Mouse (Mus musculus): Measurements from ENCODE around the gene Catsperd.

Gene Catsperd

GRCm38 (mm10) chr17:56627530-56628277 is at the start of gene Catsperd:
Gene Catsperd (plus strand): TSS chr17:56628143.
- Histone ChIP-seq H3K36me3 (ENCODE audit: insufficient read depth, low read length) (peaks cover 29% of the 10 kb centered on the region), H3K4me1 (replicated peaks; ENCODE audit: low read depth, low read length) (peaks cover 78% of the 10 kb centered on the region), H3K9me3 (ENCODE audit: low read length) (no peaks in the 10 kb centered on the region), H3K27me3 (ENCODE audit: insufficient read depth, low read length) (no peaks in the 10 kb centered on the region), H3K4me3 (replicated peaks; ENCODE audit: low read length) (peak within 1 kb of the TSS; percentile 93)
- TF ChIP-seq POU5F1 (IDR thresholded peaks at IDR 0.05; ENCODE audit: borderline replicate concordance, low read length), result no peak
- no peak for TF ChIP-seq NANOG (IDR thresholded peaks at IDR 0.05; ENCODE audit: borderline replicate concordance, low read length)
- no peak for TF ChIP-seq CTCF (conservative IDR thresholded peaks at IDR 0.05; ENCODE audit: low read length)

GRCm38 (mm10) chr17:56583071-56583470 is 44.9 kb upstream of the Catsperd start:
- no peak for TF ChIP-seq NANOG (IDR thresholded peaks at IDR 0.05; ENCODE audit: borderline replicate concordance, low read length)
- no peak for TF ChIP-seq CTCF (conservative IDR thresholded peaks at IDR 0.05; ENCODE audit: low read length)
- TF ChIP-seq POU5F1 (IDR thresholded peaks at IDR 0.05; ENCODE audit: borderline replicate concordance, low read length), result no peak
- no peaks in the 10 kb centered on the region for H3K27me3 ChIP-seq (ENCODE audit: insufficient read depth, low read length)
- H3K4me3 ChIP-seq (replicated peaks; ENCODE audit: low read length), result peak overlapping the region; percentile 99
- H3K36me3 ChIP-seq (ENCODE audit: insufficient read depth, low read length), result peaks cover 74% of the 10 kb centered on the region
- H3K4me1 ChIP-seq (replicated peaks; ENCODE audit: low read depth, low read length), result peaks cover 72% of the 10 kb centered on the region
- H3K9me3 ChIP-seq (ENCODE audit: low read length), result no peaks in the 10 kb centered on the region

GRCm38 (mm10) chr17:56583611-56584256 is 44.2 kb upstream of the Catsperd start:
- Histone ChIP-seq H3K4me1 (replicated peaks; ENCODE audit: low read depth, low read length) (peaks cover 72% of the 10 kb centered on the region), H3K27me3 (ENCODE audit: insufficient read depth, low read length) (no peaks in the 10 kb centered on the region), H3K9me3 (ENCODE audit: low read length) (no peaks in the 10 kb centered on the region), H3K36me3 (ENCODE audit: insufficient read depth, low read length) (peaks cover 74% of the 10 kb centered on the region), H3K4me3 (replicated peaks; ENCODE audit: low read length) (peak overlapping the region; percentile 99)
- TF ChIP-seq CTCF (conservative IDR thresholded peaks at IDR 0.05; ENCODE audit: low read length) (no peak), NANOG (IDR thresholded peaks at IDR 0.05; ENCODE audit: borderline replicate concordance, low read length) (no peak), POU5F1 (IDR thresholded peaks at IDR 0.05; ENCODE audit: borderline replicate concordance, low read length) (no peak)

- Histone ChIP-seq H3K9me3 (ENCODE audit: low read length) (no peaks in the 10 kb centered on the region), H3K36me3 (ENCODE audit: insufficient read depth, low read length) (peaks cover 74% of the 10 kb centered on the region)
- TF ChIP-seq NANOG (IDR thresholded peaks at IDR 0.05; ENCODE audit: borderline replicate concordance, low read length), result no peak
- TF ChIP-seq CTCF (conservative IDR thresholded peaks at IDR 0.05; ENCODE audit: low read length), result no peak
- no peak for TF ChIP-seq POU5F1 (IDR thresholded peaks at IDR 0.05; ENCODE audit: borderline replicate concordance, low read length)
Measured at GRCm38 (mm10) chr17:56584257-56585130, 43.4 kb upstream of the Catsperd start, which contains the start of the genes Safb2 and Safb. Gene Safb2 (minus strand): TSS chr17:56584585. Gene Safb (plus strand): TSS chr17:56584825.

GRCm38 (mm10) chr17:56585171-56585821 is 42.6 kb upstream of the Catsperd start:
- no peak for TF ChIP-seq POU5F1 (IDR thresholded peaks at IDR 0.05; ENCODE audit: borderline replicate concordance, low read length)
- no peak for TF ChIP-seq CTCF (conservative IDR thresholded peaks at IDR 0.05; ENCODE audit: low read length)
- TF ChIP-seq NANOG (IDR thresholded peaks at IDR 0.05; ENCODE audit: borderline replicate concordance, low read length), result no peak
- Histone ChIP-seq H3K4me1 (replicated peaks; ENCODE audit: low read depth, low read length) (peaks cover 74% of the 10 kb centered on the region), H3K4me3 (replicated peaks; ENCODE audit: low read length) (peak overlapping the region; percentile 96), H3K36me3 (ENCODE audit: insufficient read depth, low read length) (peaks cover 74% of the 10 kb centered on the region), H3K9me3 (ENCODE audit: low read length) (no peaks in the 10 kb centered on the region), H3K27me3 (ENCODE audit: insufficient read depth, low read length) (no peaks in the 10 kb centered on the region)

More at GRCm38 (mm10) chr17:56584257-56585130, 43.4 kb upstream of the Catsperd start, which contains the start of the genes Safb2 and Safb:
- Histone ChIP-seq H3K27me3 (ENCODE audit: insufficient read depth, low read length) (no peaks in the 10 kb centered on the region), H3K4me1 (replicated peaks; ENCODE audit: low read depth, low read length) (peaks cover 75% of the 10 kb centered on the region), H3K4me3 (replicated peaks; ENCODE audit: low read length) (peak within 1 kb of the TSS; percentile 99)

- no peaks in the 10 kb centered on the region for H3K9me3 ChIP-seq (ENCODE audit: low read length)
- H3K4me1 ChIP-seq (replicated peaks; ENCODE audit: low read depth, low read length), result peaks cover 61% of the 10 kb centered on the region
- no peak for TF ChIP-seq POU5F1 (IDR thresholded peaks at IDR 0.05; ENCODE audit: borderline replicate concordance, low read length)
- no peak for TF ChIP-seq NANOG (IDR thresholded peaks at IDR 0.05; ENCODE audit: borderline replicate concordance, low read length)
- TF ChIP-seq CTCF (conservative IDR thresholded peaks at IDR 0.05; ENCODE audit: low read length), result no peak
- no peaks in the 10 kb centered on the region for H3K27me3 ChIP-seq (ENCODE audit: insufficient read depth, low read length)
- peaks cover 74% of the 10 kb centered on the region for H3K36me3 ChIP-seq (ENCODE audit: insufficient read depth, low read length)
- H3K4me3 ChIP-seq (replicated peaks; ENCODE audit: low read length), result no peak overlapping the region
Measured at GRCm38 (mm10) chr17:56587773-56588172, 40.2 kb upstream of the Catsperd start.

- Histone ChIP-seq H3K27me3 (ENCODE audit: insufficient read depth, low read length) (no peaks in the 10 kb centered on the region), H3K4me3 (replicated peaks; ENCODE audit: low read length) (no peak overlapping the region), H3K36me3 (ENCODE audit: insufficient read depth, low read length) (peaks cover 79% of the 10 kb centered on the region), H3K4me1 (replicated peaks; ENCODE audit: low read depth, low read length) (peaks cover 54% of the 10 kb centered on the region), H3K9me3 (ENCODE audit: low read length) (no peaks in the 10 kb centered on the region)
- no peak for TF ChIP-seq CTCF (conservative IDR thresholded peaks at IDR 0.05; ENCODE audit: low read length)
- no peak for TF ChIP-seq NANOG (IDR thresholded peaks at IDR 0.05; ENCODE audit: borderline replicate concordance, low read length)
- TF ChIP-seq POU5F1 (IDR thresholded peaks at IDR 0.05; ENCODE audit: borderline replicate concordance, low read length), result no peak
Measured at GRCm38 (mm10) chr17:56588921-56589320, 39.0 kb upstream of the Catsperd start.

All from E14TG2a.4 (cell line).